Mouse (Mus musculus): ENCODE data around the gene Ulk3. TPM values are rescaled to one million over a fixed set of nuclear protein-coding genes. Genes with fewer than 3 reads are reported as not detected.

Gene Ulk3
- polyA plus RNA-seq, 1 experiment: 10.1 TPM

DNA sequence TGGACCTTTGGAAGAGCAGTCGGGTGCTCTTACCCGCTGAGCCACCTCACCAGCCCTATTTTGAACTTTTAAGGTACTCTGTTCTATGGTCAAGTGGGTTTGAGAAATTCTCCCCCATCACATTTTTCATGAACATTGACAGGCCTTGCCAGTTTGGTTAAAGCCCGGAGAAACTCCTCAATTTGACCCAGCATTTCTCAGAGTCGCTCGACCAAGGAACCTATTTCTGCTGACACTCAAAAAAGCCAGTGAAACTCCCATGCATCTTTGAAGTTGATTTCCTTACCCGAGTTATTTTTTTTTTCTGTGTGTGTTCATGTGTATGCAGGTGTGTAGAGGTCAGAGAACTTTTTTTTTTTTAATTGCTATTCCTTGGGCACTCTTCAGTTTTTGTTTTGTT, 24.6 kb upstream of the Ulk3 start:
- Histone ChIP-seq H3K9ac (ENCODE audit: low read depth, poor library complexity, severe bottlenecking) (no peak overlapping the region), H3K27me3 (ENCODE audit: control insufficient read depth, insufficient read depth, low read length, poor library complexity, severe bottlenecking) (no peaks in the 10 kb centered on the region), H3K9me3 (replicated peaks; ENCODE audit: control insufficient read depth, insufficient read depth, low read length, poor library complexity, severe bottlenecking) (no peaks in the 10 kb centered on the region), H3K4me1 (ENCODE audit: control insufficient read depth, insufficient read depth, low read length) (no peaks in the 10 kb centered on the region), H3K36me3 (ENCODE audit: control insufficient read depth, insufficient read depth, low read length, poor library complexity, severe bottlenecking) (no peaks in the 10 kb centered on the region), H3K27ac (ENCODE audit: insufficient read depth, low read length) (no peak overlapping the region), H3K4me3 (ENCODE audit: low read depth, low read length) (no peak overlapping the region)
- no peak for TF ChIP-seq POLR2A (IDR thresholded peaks at IDR 0.05; ENCODE audit: insufficient read depth, low read length)
- no peak for TF ChIP-seq CTCF (IDR thresholded peaks at IDR 0.05; ENCODE audit: low read depth, low read length)
- TF ChIP-seq EP300 (IDR thresholded peaks at IDR 0.05; ENCODE audit: insufficient read depth, low read depth, low read length): no peak

DNA sequence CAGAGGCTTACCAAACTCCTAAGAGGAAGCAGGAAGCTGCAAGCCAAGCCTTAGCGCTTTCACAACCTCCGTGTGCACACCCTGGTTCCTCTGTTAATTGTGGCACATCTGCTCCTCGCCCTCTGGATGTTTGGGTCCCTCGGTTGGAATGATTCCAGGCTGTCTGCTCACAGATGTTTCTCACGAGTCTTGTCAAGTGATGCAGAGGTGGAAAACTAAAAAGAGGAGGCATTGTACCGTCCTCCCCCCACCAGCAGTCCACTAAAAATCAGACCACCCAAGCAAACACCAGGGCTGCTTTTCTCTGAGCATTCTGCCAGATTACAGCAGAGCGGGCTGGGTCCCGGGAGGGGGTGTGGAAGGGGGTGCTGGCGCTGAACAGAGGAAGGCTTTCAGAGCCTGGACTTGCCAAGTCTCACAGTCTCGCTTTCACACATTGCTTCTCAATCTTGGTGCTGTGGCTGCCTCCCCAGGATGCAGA, 23.5 kb upstream of the Ulk3 start:
- no peak overlapping the region for H3K9ac ChIP-seq (ENCODE audit: low read depth, poor library complexity, severe bottlenecking)
- no peak for TF ChIP-seq CTCF (IDR thresholded peaks at IDR 0.05; ENCODE audit: low read depth, low read length)
- no peaks in the 10 kb centered on the region for H3K27me3 ChIP-seq (ENCODE audit: control insufficient read depth, insufficient read depth, low read length, poor library complexity, severe bottlenecking)
- no peaks in the 10 kb centered on the region for H3K36me3 ChIP-seq (ENCODE audit: control insufficient read depth, insufficient read depth, low read length, poor library complexity, severe bottlenecking)
- H3K4me3 ChIP-seq (ENCODE audit: low read depth, low read length): no peak overlapping the region
- no peaks in the 10 kb centered on the region for H3K4me1 ChIP-seq (ENCODE audit: control insufficient read depth, insufficient read depth, low read length)
- H3K9me3 ChIP-seq (replicated peaks; ENCODE audit: control insufficient read depth, insufficient read depth, low read length, poor library complexity, severe bottlenecking): no peaks in the 10 kb centered on the region
- H3K27ac ChIP-seq (ENCODE audit: insufficient read depth, low read length): no peak overlapping the region

DNA sequence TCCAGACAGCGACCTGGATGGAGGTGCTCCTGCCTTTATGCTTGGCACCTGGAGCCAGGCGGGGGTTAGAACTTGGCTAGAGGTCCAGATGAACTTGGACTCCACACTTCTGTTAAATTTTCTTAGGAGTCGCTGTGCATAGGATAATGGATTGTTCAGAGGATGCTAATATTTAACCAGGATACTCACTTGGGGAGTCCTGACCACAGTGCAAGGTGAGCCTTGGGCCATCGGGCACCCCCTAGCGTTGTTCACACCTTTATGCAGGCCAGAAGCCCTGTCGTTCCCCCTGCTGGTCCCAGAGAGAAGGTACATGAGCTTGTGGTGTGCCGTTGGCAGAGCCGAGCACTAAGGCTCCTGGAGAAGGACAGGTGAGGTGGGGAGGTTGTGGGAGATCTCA, 22.4 kb upstream of the Ulk3 start:
- H3K27me3 ChIP-seq (ENCODE audit: control insufficient read depth, insufficient read depth, low read length, poor library complexity, severe bottlenecking): no peaks in the 10 kb centered on the region
- H3K27ac ChIP-seq (ENCODE audit: insufficient read depth, low read length): no peak overlapping the region
- H3K36me3 ChIP-seq (ENCODE audit: control insufficient read depth, insufficient read depth, low read length, poor library complexity, severe bottlenecking): no peaks in the 10 kb centered on the region
- no peaks in the 10 kb centered on the region for H3K4me1 ChIP-seq (ENCODE audit: control insufficient read depth, insufficient read depth, low read length)
- no peak overlapping the region for H3K4me3 ChIP-seq (ENCODE audit: low read depth, low read length)
- TF ChIP-seq CTCF (IDR thresholded peaks at IDR 0.05; ENCODE audit: low read depth, low read length) (peak; percentile 70), EP300 (IDR thresholded peaks at IDR 0.05; ENCODE audit: insufficient read depth, low read depth, low read length) (no peak), POLR2A (IDR thresholded peaks at IDR 0.05; ENCODE audit: insufficient read depth, low read length) (no peak)
- no peak overlapping the region for H3K9ac ChIP-seq (ENCODE audit: low read depth, poor library complexity, severe bottlenecking)
- no peaks in the 10 kb centered on the region for H3K9me3 ChIP-seq (replicated peaks; ENCODE audit: control insufficient read depth, insufficient read depth, low read length, poor library complexity, severe bottlenecking)

DNA sequence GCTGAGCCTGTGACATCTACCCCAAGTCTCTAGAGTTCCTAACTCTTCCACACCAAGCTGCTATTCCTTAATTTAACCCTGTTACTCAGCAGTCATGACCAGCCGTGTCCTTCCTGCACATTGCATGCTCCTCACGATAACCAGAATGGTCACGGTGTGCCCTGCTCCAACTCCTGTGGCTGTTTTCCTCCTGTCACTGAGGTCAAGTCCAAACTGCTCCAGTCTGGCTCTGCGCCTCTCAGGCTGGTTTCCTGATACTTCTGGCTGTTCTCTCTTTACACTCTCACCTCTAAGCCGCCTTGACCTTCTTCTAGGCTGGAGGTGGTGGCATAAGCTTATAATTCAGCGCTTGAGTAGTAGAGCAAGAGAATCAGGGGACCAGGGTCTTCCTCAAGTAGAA, 20.8 kb upstream of the Ulk3 start:
- Histone ChIP-seq H3K4me3 (ENCODE audit: low read depth, low read length) (no peak overlapping the region), H3K9me3 (replicated peaks; ENCODE audit: control insufficient read depth, insufficient read depth, low read length, poor library complexity, severe bottlenecking) (no peaks in the 10 kb centered on the region), H3K4me1 (ENCODE audit: control insufficient read depth, insufficient read depth, low read length) (no peaks in the 10 kb centered on the region), H3K36me3 (ENCODE audit: control insufficient read depth, insufficient read depth, low read length, poor library complexity, severe bottlenecking) (no peaks in the 10 kb centered on the region), H3K9ac (ENCODE audit: low read depth, poor library complexity, severe bottlenecking) (no peak overlapping the region), H3K27me3 (ENCODE audit: control insufficient read depth, insufficient read depth, low read length, poor library complexity, severe bottlenecking) (no peaks in the 10 kb centered on the region), H3K27ac (ENCODE audit: insufficient read depth, low read length) (no peak overlapping the region)
- TF ChIP-seq EP300 (IDR thresholded peaks at IDR 0.05; ENCODE audit: insufficient read depth, low read depth, low read length): no peak
- no peak for TF ChIP-seq POLR2A (IDR thresholded peaks at IDR 0.05; ENCODE audit: insufficient read depth, low read length)
- no peak for TF ChIP-seq CTCF (IDR thresholded peaks at IDR 0.05; ENCODE audit: low read depth, low read length)

DNA sequence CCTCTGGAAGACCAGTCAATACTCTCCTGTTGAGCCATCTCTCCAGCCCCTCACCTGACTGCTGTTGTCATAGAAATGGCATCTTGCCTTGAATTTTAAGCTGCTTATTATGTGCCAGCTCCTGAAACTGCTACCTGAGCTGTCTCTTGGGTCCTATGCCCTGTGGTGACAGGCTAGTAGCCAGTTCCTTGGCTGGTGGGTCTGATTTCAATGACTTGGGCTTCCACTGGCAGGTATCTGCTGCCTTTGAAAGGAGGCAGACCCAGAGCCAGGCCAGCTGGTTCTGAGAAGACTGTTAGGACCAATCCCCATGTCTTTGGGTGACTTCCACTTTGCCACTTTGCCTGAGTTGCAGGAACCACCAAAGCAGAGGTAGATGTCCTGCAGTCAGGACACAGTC, 14.9 kb upstream of the Ulk3 start:
- TF ChIP-seq EP300 (IDR thresholded peaks at IDR 0.05; ENCODE audit: insufficient read depth, low read depth, low read length) (no peak), POLR2A (IDR thresholded peaks at IDR 0.05; ENCODE audit: insufficient read depth, low read length) (no peak), CTCF (IDR thresholded peaks at IDR 0.05; ENCODE audit: low read depth, low read length) (no peak)
- no peaks in the 10 kb centered on the region for H3K9me3 ChIP-seq (replicated peaks; ENCODE audit: control insufficient read depth, insufficient read depth, low read length, poor library complexity, severe bottlenecking)
- H3K4me3 ChIP-seq (ENCODE audit: low read depth, low read length): no peak overlapping the region
- H3K27ac ChIP-seq (ENCODE audit: insufficient read depth, low read length): no peak overlapping the region
- H3K4me1 ChIP-seq (ENCODE audit: control insufficient read depth, insufficient read depth, low read length): no peaks in the 10 kb centered on the region
- no peaks in the 10 kb centered on the region for H3K27me3 ChIP-seq (ENCODE audit: control insufficient read depth, insufficient read depth, low read length, poor library complexity, severe bottlenecking)
- H3K9ac ChIP-seq (ENCODE audit: low read depth, poor library complexity, severe bottlenecking): no peak overlapping the region
- peaks cover 3% of the 10 kb centered on the region; the same call in 1 of the 2 replicates for H3K36me3 ChIP-seq (ENCODE audit: control insufficient read depth, insufficient read depth, low read length, poor library complexity, severe bottlenecking)

DNA sequence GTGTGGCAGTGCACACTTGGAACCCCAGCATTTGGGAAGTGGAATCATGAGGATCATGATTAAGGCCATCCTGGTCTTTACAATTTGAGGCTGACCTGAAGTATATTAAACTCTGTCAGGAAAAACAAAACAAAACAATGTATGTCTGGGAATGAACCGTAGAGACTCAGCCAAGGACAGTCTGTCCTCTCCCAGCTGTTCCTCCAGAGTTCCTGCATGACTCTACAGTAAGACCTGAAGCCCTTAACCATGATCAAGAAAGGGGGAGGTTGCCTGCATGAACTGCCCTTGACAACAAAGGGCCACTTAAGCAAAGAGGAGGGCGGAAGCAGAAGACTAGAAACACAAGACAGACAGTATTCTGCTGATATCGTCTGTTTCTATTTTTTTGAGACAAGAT, 13.7 kb upstream of the Ulk3 start:
- Histone ChIP-seq H3K9me3 (replicated peaks; ENCODE audit: control insufficient read depth, insufficient read depth, low read length, poor library complexity, severe bottlenecking) (no peaks in the 10 kb centered on the region), H3K36me3 (ENCODE audit: control insufficient read depth, insufficient read depth, low read length, poor library complexity, severe bottlenecking) (peaks cover 3% of the 10 kb centered on the region; the same call in 1 of the 2 replicates)

More for the DNA sequence above, 13.7 kb upstream of the Ulk3 start:
- Histone ChIP-seq H3K27me3 (ENCODE audit: control insufficient read depth, insufficient read depth, low read length, poor library complexity, severe bottlenecking) (no peaks in the 10 kb centered on the region), H3K27ac (ENCODE audit: insufficient read depth, low read length) (no peak overlapping the region), H3K4me3 (ENCODE audit: low read depth, low read length) (no peak overlapping the region), H3K4me1 (ENCODE audit: control insufficient read depth, insufficient read depth, low read length) (no peaks in the 10 kb centered on the region), H3K9ac (ENCODE audit: low read depth, poor library complexity, severe bottlenecking) (no peak overlapping the region)
- TF ChIP-seq EP300 (IDR thresholded peaks at IDR 0.05; ENCODE audit: insufficient read depth, low read depth, low read length) (no peak), POLR2A (IDR thresholded peaks at IDR 0.05; ENCODE audit: insufficient read depth, low read length) (no peak), CTCF (IDR thresholded peaks at IDR 0.05; ENCODE audit: low read depth, low read length) (no peak)
